Mouse (Mus musculus): ENCODE measurements around the gene Celf5.

Celf5 gene

GRCm38 (mm10) chr10:81483983-81484382 lies 1.5 kb upstream of the Celf5 start:
- in situ Hi-C loops (cut with MboI; ENCODE audit: unreplicated experiment in 2 of 2), result loop anchor here in 1 of 2 experiments (5.0 to 25.0 kb wide), 2 partner anchors 43 to 678 kb away; no protein-coding TSS in a partner anchor

- in situ Hi-C loops (cut with MboI; ENCODE audit: unreplicated experiment in 2 of 2), result loop anchor here in 1 of 2 experiments (5.0 to 25.0 kb wide), 2 partner anchors 45 to 680 kb away; no protein-coding TSS in a partner anchor
Measured at GRCm38 (mm10) chr10:81481605-81482532, 640 bp downstream of the Celf5 start.

DNA sequence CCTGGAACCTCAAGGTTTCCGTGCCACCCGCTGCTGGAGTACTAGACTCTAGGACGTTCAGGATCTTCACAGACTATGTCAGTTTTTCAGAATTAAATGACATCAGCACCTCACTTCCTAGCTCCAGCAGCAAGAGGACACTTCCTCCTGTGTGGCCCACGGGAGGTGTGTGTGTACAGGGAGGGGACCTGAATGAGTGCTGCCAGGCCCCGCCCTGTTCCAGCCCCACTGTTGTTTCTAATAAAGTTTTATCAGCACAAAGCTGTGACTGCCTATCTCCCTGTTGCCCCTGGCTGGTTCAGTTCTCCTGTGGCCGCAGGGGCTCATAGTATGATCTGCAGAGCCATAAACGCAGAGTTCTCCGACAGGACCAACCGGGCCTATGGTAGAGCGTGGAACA lies 8.0 kb downstream of the Celf5 start:
- in situ Hi-C loops (cut with MboI; ENCODE audit: unreplicated experiment in 2 of 2), result no loop called here

DNA sequence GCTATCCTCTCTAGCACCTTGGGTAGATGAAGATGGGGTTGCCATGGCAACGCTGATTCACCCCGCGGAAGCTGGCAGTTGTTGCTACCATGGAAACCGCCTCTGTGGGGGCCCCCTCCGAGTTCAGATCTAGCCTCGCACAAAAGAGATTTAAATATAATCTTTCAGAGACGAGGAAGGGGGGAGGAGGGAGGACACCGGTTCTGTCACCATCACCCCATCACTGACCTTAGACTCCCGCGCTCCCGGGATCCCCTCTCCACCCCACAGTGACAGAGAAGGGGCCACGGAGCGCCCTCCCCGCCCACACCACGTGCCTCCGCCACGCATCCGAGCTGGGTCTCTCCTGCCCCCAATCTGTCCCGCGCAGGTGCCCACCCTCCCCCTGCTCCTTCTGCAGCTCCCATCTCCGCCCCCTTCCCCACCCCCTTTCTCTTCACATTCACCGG lies 9.5 kb downstream of the Celf5 start:
- in situ Hi-C loops (cut with MboI; ENCODE audit: unreplicated experiment in 2 of 2), result no loop called here

DNA sequence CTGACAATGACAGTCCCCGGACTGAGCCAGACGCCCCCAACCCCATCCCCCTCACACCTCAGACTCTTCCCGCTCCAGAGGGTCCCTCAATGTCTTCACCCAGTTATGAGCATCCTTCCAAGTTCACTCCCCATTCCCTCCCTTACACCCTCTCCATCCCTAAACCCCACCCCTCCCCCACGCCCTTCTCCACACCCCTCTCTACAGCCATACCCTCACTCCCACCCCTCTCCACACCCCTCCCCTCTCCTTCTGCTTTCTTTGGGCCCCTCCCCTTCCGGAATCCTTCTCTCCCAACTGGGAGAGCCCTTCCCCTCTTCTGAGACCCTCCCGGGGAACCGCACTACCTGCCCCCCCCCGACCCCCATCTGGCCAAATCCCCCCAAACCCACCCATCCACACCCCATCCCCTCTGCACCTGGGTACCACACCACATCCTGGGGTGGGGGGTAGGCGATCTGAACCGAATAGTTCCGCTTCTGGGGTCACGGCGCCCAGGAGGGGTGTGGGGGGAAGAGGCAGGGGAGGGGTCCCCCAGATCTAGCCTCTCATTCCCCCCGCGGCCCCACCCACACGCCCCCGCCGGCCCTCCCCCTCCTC lies 10.0 kb downstream of the Celf5 start:
- in situ Hi-C loops (cut with MboI; ENCODE audit: unreplicated experiment in 2 of 2), result no loop called here

DNA sequence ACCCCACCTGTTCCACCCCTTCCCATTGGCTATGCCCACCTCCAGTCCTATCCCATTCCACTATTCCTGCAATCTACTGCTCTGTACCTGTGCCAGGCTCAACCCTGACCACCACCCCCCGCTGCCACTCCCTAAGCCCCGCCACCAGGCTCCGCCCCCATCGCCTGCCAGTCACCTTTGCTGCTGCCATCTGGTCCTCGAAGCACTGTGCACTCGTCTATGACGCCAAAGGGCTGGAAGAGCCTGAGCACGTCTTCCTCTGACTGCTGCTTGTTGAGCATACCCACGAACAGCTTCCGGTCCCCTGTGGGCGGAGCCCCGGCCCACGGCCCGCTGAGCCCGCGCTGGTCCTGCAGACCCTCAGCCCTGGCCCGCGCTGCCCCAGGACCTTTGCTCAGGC lies 12.1 kb downstream of the Celf5 start:
- in situ Hi-C loops (cut with MboI; ENCODE audit: unreplicated experiment in 2 of 2), result no loop called here

GRCm38 (mm10) chr10:81469253-81469652 lies 13.3 kb downstream of the Celf5 start:
- in situ Hi-C loops (cut with MboI; ENCODE audit: unreplicated experiment in 2 of 2), result no loop called here

GRCm38 (mm10) chr10:81467670-81468235 lies 14.8 kb downstream of the Celf5 start:
- in situ Hi-C loops (cut with MboI; ENCODE audit: unreplicated experiment in 2 of 2), result no loop called here

DNA sequence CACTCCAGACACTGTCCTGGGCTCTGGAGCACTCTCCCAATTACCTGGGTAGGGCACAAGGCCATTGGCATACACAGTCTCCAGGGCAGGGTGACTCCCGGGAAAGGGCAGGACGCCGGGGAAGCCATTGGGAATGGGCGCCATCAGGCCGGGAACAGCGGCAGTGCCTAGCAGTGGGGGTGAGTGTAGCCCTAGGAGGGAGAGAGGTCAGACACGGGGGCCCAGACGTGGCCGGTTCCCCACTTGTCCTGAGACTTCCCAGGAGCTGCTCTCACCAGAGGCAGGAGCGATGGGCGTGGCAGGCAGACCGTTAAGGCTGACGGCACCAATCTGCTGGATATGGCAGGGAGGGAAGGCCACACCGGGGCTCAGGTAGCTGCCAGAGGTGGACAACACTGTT lies 15.6 kb downstream of the Celf5 start:
- in situ Hi-C loops (cut with MboI; ENCODE audit: unreplicated experiment in 2 of 2), result no loop called here

- in situ Hi-C loops (cut with MboI; ENCODE audit: unreplicated experiment in 2 of 2), result no loop called here
Measured at GRCm38 (mm10) chr10:81466066-81466465, 16.4 kb downstream of the Celf5 start.

- in situ Hi-C loops (cut with MboI; ENCODE audit: unreplicated experiment in 2 of 2), result no loop called here
Measured at GRCm38 (mm10) chr10:81465265-81465645, 17.3 kb downstream of the Celf5 start.

- in situ Hi-C loops (cut with MboI; ENCODE audit: unreplicated experiment in 2 of 2), result no loop called here
Measured at GRCm38 (mm10) chr10:81464405-81465264, 17.9 kb downstream of the Celf5 start.

- in situ Hi-C loops (cut with MboI; ENCODE audit: unreplicated experiment in 2 of 2), result no loop called here
Measured at GRCm38 (mm10) chr10:81463531-81463930, 19.0 kb downstream of the Celf5 start.

DNA sequence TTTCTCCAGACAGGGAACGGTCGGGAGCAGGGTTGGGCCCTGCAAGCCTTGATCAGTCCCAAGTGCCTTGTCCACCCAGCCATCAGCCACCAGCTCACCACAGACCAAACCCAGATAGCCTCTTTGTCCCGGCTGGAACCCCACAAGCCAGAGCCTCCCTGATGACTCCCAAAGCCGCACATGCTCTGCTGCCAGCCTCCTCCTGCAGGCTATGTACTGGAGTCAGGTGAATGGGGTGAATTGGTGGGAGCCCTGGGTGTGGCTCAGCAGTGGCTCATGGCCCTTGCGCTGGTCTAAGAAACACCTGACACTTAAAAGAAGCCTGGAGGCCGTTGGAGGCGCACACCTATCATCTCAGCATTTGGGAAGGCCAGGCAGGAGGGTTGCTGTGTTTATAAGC lies 19.6 kb downstream of the Celf5 start:
- in situ Hi-C loops (cut with MboI; ENCODE audit: unreplicated experiment in 2 of 2), result no loop called here

DNA sequence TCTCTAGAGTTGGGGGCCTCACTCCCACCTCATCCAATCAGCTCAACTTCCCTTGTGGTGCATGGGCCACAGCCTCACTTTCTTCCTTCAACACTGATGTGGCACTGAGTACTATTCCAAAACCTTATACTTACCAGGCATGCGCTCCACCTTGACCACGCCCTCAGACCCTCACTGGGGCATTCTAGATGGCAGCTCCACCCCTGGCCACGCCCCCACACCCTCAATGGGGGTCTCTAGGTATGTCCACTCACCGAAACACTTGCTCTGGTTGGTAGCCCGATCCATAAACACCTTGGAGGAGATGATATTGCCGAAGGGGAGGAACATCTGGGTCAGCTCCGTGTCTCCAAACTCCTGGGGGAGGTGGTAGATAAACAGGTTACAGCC lies 20.1 kb downstream of the Celf5 start:
- in situ Hi-C loops (cut with MboI; ENCODE audit: unreplicated experiment in 2 of 2), result no loop called here

- in situ Hi-C loops (cut with MboI; ENCODE audit: unreplicated experiment in 2 of 2), result no loop called here
Measured at GRCm38 (mm10) chr10:81461673-81462414, 20.7 kb downstream of the Celf5 start.

- in situ Hi-C loops (cut with MboI; ENCODE audit: unreplicated experiment in 2 of 2), result no loop called here
Measured at GRCm38 (mm10) chr10:81460951-81461350, 21.6 kb downstream of the Celf5 start.

- in situ Hi-C loops (cut with MboI; ENCODE audit: unreplicated experiment in 2 of 2), result no loop called here
Measured at GRCm38 (mm10) chr10:81460471-81460870, 22.0 kb downstream of the Celf5 start.

DNA sequence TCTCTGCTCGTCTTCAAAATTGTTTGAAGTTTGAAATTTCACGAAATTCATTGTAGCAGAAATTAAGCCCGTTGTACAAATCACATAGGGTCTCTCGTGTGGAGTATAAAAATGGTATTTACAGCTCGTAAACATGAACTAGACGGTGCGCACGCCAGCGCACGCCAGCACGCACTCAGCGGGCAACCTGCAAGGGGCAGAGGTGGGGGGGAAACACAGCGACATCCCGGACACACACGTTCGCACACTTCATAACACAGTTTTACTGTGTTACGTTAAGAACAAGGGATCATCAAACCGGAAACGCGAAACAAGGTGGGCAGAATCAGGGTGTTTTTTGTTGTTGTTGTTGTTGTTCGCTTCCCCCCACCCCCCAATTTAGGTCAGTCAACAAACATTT lies 23.1 kb downstream of the Celf5 start:
- in situ Hi-C loops (cut with MboI; ENCODE audit: unreplicated experiment in 2 of 2), result no loop called here

DNA sequence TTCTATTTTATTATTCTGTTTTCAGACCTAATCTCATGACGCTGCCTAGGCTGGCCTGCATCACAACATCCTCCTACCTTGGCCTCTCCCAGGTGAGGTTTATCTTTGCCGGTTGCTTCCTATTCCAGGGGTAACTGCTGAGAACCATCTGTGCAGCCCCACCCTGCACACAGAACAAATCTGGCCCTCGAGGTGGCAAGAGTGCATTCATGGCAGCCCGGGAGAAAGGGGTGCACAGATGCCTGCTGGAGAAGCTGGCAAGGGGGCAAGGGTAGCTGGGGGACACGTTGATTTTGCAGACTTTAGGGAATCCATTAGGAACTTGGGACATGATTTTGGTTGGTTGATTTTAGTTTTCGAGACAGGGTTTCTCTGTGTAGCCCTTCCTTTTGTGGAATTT lies 24.2 kb downstream of the Celf5 start:
- in situ Hi-C loops (cut with MboI; ENCODE audit: unreplicated experiment in 2 of 2), result no loop called here

Measured in v-Abl transformed pro-B cells (cell line).